Mouse (Mus musculus) brain, embryonic 14.5 days (tissue): ENCODE results near the gene Cd99l2. TPM values are rescaled to one million over a fixed set of nuclear protein-coding genes. Genes with fewer than 3 reads are reported as not detected.
A peak's percentile ranks its signal among the peaks of the same experiment; 100 is the strongest.

Source experiments
- DNase-seq: peaks from one replicate; pipeline ENCODE4 v3.0.0-alpha.2; 2011; ENCODE audit warnings: low read depth
- CTCF ChIP-seq: fragments of 200-500 bp; IDR thresholded peaks from 2 replicates; pipeline ENCODE4 v1.5.1; 2012; ENCODE audit warnings: inconsistent platforms, mild to moderate bottlenecking, moderate library complexity, borderline replicate concordance; ENCODE audit not compliant: insufficient read depth, insufficient read length; ENCODE audit errors: extremely low read depth
- POLR2A ChIP-seq: fragments of 200-500 bp; IDR thresholded peaks from 2 replicates; pipeline ENCODE4 v1.6.1; 2012; ENCODE audit warnings: mild to moderate bottlenecking, inconsistent platforms, borderline replicate concordance; ENCODE audit not compliant: poor library complexity, insufficient read depth, insufficient read length, severe bottlenecking; ENCODE audit errors: extremely low read depth
- polyA plus RNA-seq: library from polyadenylated mRNA; depleted of rRNA; stranded (reverse); fragments of >200 nt; gene quantifications from 2 replicates; pipeline ENCODE4 v1.2.3, GENCODE M21; 2012; rRNA removed

The Cd99l2 gene
- polyA plus RNA-seq: 55.4 and 75.3 TPM in 2 replicates

DNA sequence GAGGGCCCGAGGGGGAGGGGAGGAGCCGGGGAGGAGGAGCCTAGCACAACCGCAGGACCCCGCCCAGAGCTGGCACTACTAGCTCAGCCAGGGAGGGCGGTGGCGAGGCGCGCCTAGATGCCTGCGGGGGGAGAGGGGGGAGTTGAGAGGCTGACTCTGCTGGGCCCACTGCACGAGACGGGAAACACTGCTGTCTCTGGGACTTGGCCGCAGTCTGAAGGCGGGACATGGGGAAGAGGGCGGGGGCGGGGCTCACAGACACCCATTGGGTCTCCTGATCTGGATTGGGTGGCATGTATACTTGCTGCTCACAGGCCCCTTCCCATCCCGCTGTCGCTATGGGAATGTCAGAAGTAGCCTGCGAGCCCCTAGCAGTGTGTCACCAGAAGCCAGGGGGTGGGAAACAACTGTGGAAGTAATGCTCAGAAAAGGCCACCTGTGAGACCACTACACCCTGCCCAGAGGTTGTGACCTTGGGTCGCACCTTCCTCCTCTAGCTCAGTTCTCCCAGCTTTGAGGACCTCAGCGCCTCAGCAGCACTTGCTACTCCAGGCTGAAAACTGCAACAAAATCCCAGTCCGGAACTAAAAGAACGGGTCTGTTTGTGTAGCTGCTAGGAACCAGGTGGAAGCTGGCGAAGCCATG is at the start of gene Cd99l2:
TSS of gene Cd99l2 (minus strand) at position 216 of the 645 bp plus-strand sequence.
- DNase-seq: peak; percentile 96
- no peak for TF ChIP-seq CTCF
- no peak; the same call in 1 of the 2 replicates for TF ChIP-seq POLR2A

DNA sequence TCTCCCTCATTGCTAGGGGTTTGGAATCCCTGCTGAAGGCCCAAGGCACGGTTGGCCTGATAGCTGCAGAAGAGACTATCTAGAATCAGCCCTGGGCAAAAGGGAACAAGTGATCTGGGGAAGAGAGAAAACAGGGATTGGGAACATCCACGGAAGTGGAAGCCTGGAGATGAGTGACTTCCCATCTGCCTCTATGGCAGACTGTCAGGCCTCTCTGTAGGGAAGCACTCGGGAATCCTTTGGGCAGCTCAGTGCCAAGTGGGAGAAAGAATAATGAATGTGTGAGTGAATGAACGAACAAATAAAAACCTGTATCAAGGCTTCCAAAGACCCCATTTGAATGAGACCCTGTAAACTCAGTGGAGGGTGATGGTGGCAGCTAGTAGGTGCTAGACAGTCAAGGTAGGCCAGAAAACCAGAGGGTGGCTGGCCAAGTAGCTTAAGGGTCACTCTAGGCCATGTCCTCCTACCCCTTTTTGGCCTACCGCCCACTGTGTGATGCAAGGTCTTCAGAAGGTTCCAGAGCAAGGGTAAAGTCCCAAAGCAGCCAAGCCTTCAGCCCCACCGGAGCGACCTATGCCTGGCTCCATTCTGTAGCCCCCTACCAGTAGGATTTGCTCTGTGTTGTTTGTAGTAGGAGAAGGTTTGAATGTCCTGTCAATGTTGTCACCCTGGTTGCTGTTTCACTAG is 48.3 kb upstream of the Cd99l2 start:
- DNase-seq: no peak
- TF ChIP-seq CTCF (no peak), POLR2A (no peak)

DNA sequence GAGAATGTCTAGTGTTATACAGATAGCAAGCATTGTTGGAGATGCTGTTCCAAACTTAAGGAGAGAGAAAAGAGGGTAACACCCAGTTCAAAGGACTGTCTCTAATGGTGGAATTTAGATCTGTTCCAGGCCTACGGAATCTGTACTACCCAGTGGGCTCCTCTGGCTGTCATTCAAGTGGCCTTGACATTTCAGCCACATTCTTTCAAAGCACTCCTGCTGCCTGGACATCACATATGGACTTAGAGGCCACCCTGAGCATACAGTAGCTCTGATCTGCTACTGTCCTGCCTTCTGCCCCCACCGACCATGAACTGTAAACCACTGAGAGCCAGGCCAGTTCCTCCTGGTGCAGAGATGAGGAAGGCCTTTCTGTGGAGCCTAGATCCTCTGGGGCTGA is 45.1 kb upstream of the Cd99l2 start:
- TF ChIP-seq POLR2A (no peak), CTCF (no peak)
- no peak for DNase-seq

DNA sequence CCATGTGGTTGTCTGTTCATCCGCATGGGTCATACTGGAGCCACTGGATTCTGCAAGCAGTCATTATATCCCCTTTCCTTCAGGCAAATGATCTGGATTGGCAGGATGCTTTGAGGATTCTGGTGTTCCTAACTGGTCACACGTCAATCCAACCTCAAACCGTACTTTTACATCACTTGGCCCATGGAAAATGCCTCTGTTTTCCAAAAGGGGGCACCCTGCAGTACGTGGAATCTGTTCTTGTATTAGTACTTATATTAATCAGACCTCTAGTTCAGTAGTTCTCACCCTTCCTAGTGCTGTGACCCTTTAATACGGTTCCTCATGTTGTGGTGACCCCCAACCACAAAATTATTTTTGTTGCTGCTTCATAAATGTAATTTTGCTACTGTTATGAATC is 41.5 kb upstream of the Cd99l2 start:
- DNase-seq: no peak
- TF ChIP-seq CTCF: no peak
- no peak for TF ChIP-seq POLR2A

DNA sequence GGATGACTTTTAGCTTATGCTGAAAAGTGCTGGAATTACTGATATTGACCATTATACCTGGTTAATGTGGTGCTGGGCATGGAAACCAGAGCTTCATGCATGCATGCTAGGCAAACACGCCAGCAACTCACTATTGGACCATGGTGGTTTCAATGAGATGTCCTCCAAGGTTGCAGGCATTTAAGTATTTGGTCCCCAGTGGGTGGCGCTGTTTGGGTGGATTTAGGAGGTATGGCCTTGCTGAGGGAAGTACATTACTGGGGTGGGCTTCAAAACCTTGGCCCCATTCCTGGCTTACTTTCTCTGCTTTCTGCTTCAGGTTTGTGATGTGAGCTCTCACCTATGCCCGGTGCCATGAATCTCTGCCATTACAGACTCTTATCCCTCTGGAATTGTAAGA is 40.0 kb upstream of the Cd99l2 start:
- no peak for DNase-seq
- TF ChIP-seq CTCF (no peak), POLR2A (no peak)

DNA sequence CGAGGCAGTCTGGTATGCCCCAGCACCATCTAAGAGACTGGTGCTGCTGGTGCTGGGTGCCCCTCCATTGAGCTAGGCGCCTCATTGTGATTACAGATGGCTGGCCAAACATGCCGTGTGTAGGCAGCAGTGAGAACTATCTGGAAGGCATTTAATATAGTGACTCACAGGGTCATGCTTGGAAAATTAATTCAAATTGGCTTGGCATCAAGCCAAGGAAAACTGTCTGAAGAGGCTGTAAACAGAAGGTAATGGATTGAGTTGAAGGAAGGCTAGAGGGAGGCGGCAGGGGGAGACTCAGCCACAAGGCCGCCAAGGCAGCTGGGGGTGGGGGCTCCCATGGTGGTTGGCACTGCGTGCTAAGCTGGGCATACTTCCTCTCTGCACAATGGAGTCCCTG is 36.0 kb upstream of the Cd99l2 start:
- peak; percentile 88 for DNase-seq
- no peak for TF ChIP-seq CTCF
- TF ChIP-seq POLR2A: no peak

DNA sequence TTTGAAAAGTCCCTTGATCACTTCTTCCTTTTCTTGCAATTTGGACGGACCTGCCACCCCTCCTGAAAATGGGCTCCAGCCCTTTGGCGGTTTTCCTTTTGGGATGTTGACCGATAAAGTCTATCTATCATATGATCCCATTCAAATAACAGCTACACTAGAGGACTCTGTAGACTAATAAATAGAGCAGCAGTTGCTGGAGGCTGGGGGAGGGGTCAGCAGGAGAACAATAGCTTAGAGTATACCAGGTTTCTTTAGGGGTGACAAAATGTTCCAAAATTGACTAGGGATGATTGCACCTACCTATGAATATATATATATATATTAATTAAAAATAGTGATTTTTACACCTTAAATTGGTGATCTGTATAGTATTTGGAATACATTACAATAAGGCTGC is 35.5 kb upstream of the Cd99l2 start:
- TF ChIP-seq CTCF: no peak
- TF ChIP-seq POLR2A: no peak
- no peak for DNase-seq

DNA sequence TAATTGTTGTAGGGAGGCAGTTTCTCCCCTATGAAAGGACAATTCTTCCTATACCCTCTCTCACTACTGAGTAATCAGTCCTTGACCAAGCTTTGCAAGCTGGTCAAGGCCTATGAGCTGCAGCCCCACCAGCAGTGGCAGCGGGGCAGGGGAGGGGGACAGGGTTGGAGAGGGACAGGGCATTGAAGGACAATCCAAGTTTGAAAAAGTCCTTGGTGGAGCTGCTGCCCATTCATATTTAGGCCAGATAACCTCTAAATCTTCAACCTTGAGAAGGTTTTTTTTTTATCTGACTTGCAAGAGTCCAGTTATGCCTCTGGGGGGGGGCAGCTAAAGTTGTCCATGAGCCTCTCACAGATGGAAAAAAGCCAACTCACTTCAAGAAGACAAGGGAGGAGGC is 34.8 kb upstream of the Cd99l2 start:
- TF ChIP-seq CTCF (no peak), POLR2A (no peak)
- no peak for DNase-seq

DNA sequence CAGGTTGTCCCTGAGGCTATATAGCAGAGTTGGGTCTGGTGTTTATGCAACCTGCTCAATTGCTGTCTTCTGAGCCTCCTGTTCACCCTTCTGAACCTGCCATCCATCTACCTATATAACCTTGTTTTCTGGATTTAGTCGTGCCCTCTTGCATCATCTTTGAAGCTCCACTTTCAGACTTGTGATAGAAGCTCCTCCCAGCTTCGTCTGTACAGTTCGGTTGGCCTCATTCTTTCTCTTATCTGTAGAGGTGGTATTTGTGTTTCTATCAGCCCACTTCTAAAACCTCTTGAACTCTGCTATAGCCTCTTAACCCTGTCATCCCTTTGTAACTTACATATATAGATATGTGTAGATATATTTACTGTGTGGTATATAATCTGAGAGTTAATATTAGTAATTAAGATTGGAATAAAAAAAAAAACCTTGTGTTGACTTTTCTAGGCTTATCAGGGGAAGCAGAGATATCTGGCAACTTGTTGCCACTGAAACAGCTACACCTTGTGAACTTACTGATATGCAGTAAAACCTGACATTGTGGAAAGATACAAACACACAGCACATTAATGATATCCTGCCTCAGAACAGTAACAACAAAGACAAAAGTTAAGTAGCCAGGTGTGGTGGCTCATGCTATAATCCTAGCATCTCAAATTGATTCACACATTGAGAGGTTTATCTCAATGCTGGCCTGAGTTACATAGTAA is 33.1 kb upstream of the Cd99l2 start:
- TF ChIP-seq CTCF: no peak
- no peak for TF ChIP-seq POLR2A
- DNase-seq: no peak

DNA sequence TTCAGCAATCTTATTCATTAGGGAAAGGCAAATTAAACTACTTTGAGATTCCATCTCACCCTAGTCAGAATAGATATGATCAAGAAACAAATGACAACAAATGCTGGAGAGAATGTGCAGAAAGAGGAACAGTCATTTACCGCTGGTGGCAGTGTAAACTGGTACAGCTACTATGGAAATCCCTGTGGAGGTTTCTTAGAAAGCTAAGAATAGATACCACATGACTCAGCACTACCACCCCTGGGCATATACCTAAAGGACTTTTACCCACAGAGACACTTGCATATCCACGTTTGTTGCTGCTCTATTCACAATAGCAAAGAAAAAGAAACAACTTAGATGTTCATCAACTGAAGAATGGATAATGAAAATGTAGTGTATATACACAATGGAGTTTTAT is 31.7 kb upstream of the Cd99l2 start:
- no peak for TF ChIP-seq POLR2A
- DNase-seq: no peak

DNA sequence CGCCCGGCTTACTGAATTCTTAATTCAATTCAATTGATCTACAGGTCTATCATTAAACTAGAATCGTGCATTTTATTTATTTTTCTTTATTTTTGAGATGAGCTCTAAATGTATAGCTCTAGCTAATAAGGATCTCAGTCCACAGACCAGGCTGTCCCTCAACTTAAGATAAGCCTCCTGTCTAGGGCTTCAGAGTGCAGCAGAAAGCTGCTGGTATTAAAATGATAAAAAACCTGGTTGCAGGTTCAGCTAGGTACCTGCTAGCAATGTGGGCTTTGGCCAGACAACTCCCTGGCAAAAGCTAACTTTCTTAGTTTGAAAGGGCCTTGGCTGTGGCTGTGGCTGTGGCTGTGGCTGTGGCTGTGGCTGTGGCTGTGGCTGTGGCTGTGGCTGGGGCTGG is 30.2 kb upstream of the Cd99l2 start:
- no peak for DNase-seq
- TF ChIP-seq POLR2A (no peak), CTCF (no peak)
